Mouse (Mus musculus): Measurements from ENCODE around the gene Gm45140. TPM values are rescaled to one million over a fixed set of nuclear protein-coding genes. Genes with fewer than 3 reads are reported as not detected.

The Gm45140 gene
- polyA plus RNA-seq, 1 experiment: 0.16 TPM

DNA sequence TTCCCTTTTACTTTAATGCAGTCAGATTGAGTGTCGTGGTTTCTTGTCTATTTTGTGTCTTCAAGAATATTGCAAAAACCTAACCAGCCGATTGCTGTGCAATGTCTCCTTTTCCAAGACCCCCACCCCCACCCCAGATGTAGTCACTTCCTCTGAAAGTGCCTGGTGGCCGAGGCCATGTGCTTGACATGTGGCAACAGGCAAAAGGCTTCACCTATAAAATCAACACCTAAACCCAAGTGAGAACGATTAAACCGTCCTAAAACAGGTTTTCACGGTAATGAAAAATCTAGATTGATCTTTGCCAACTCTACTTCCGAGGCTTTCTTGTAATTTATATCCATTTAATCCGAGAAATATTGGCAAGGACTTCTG, 14.2 kb upstream of the Gm45140 start:
- under 1% methylated on average over 8 of the region's 8 CpGs for WGBS

DNA sequence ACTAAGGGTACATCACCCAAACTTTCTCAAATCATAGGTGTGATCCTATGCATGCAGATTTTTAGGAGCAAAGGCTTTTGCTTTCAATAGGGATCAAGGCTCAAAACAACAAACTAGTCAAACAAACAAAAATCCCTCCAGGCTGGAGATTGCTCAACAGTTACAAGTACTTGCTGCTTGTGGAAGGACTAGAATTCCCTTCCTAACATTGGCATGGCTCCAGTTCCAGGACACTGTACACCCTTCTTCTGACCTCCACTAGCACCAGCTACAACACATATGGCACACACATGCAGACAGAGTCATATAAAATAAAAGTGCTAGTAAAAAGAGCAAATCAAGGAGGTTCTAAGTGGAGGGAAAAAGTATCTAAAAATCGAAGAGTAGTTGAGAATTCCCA, 11.2 kb upstream of the Gm45140 start:
- 32% methylated on average over 1 of the region's 1 CpGs for WGBS
- no peak for DNase-seq (ENCODE audit: low read depth, low spot score)

More for the DNA sequence above, 14.2 kb upstream of the Gm45140 start:
- no peak for DNase-seq (ENCODE audit: low read depth, low spot score)

DNA sequence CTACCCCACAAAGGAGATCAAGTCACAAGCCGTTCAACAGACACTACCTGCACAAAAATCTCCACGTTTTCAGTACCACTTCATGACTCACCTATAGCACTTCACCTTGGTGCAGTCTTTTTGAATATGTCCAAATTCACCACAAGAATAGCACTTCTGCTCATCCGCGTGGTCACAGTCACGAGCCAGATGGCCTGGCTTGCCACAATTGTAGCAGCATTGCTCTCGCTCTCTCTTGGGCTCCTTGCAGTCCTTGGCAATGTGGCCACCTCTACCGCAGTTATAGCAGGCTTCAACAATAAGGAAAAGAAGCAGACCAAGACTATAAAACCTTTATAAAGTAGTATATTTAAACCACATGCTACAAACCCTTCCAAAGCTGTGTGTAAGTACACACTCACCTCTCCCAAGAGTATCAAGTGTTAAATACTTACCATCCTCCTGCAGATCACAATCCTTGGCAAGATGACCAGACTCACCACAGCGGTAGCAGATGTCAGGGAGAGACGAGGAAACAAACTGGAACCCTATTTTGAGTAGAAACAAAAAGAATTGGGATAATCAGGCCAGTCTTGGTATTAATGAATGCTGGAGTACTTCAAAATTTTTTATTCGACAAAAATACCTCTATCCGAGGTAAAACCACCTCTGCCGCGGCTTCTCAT, 9.6 kb upstream of the Gm45140 start:
- 82% methylated on average over 13 of the region's 13 CpGs for WGBS
- DNase-seq (ENCODE audit: low read depth, low spot score): no peak

DNA sequence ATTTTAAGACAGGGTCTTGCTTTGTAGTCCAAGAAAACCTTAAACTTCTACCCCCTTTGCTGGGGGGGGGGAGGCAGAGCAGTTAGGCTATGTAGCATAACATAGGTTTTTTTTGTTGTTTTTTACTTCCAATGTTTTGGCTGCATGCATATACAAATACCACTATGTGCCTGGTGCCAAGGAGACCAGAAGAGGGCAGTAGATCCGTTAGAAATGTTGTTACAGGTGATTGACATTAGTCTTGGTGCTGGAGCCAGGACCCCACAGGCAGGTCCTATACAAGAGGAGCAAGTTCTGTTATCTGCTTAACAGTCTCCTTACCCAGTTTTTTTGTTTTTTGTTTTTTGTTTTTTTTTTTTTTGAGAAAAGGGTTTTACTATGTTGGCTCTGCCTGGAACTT, 6.7 kb upstream of the Gm45140 start:
- DNase-seq (ENCODE audit: low read depth, low spot score): no peak

DNA sequence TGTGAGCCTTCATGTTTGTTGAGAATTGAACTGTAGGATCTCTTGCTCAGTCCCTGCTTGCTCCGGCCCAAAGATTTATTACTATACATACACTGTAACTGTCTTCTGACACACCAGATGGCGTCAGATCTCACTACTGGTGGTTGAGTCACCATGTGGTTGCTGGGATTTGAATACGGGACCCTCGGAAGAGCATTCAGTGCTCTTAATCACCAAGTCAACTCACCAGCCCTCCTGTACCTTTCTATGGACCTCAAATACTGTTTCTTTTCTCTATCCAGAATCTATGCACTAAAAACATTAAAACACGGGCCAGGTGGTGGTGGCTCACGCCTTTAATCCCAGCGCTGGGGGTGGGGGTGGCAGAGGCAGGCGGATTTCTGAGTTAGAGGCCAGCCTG, 6.0 kb upstream of the Gm45140 start:
- 68% methylated on average over 8 of the region's 8 CpGs for WGBS
- no peak for DNase-seq (ENCODE audit: low read depth, low spot score)

More for the DNA sequence above, 6.7 kb upstream of the Gm45140 start:
- WGBS: 8% methylated on average over 1 of the region's 1 CpGs

DNA sequence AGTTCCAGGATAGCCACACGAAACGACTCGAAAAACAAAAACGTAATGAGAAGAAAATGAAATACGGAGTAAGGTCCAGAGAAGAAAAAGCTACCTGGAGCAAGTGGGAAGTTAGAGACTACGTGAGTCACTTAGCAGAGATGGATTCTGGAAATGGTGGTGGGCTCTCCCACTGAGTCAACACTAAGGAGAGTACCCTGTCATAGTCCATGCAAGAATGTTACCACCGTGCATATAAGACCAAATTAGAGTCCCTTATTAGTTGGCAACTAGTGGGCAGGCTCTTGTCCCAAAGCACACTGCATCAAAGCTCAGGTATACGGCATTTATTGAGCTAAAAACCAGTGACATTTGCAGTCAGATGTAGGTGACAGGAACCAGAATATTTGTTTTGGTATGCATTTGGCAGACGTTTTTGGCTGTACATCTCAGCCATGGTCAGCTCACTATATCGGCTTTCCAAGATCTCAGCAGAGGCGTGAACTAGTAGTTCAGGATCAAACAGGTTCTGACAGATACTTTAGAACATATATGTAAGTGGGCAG, 4.3 kb upstream of the Gm45140 start:
- WGBS: 42% methylated on average over 11 of the region's 11 CpGs
- no peak for DNase-seq (ENCODE audit: low read depth, low spot score)

DNA sequence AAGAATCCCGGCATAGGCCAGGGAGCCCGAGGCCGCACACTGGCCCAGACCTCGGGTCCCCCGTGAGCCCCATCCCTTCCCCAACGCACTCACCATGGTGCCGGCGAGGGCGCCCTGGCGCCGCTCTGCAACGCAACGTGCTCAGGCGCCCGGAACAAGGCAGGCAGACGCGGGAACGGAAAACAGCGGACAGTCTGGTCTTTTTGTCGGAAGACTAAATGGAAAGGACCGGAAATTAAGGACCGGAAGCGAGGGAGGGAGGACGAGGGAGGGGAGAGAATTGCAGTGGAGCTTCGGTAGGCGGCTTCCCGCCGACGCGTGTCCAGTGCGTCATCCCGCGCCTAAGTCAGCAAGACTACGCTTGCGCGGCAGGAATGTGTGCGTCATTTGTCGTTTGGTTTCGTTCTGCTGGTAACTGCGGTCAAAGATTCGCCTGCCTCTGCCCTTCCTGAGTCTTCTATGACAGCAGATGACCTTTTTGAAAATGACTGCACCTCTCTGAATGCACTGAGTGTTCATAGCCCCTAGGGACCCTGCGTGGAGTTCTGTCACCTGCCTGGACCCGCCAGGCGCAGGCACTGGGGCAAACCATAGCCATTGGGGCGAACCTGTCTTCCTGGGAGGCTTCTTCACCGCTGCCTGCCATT, 3.1 kb upstream of the Gm45140 start, which contains the start of gene Isy1:
Gene Isy1 (minus strand): TSS at position 248 of the 647 bp plus-strand sequence.
- WGBS: under 1% methylated on average over 46 of the region's 46 CpGs
- DNase-seq (ENCODE audit: low read depth, low spot score): peak; percentile 95

DNA sequence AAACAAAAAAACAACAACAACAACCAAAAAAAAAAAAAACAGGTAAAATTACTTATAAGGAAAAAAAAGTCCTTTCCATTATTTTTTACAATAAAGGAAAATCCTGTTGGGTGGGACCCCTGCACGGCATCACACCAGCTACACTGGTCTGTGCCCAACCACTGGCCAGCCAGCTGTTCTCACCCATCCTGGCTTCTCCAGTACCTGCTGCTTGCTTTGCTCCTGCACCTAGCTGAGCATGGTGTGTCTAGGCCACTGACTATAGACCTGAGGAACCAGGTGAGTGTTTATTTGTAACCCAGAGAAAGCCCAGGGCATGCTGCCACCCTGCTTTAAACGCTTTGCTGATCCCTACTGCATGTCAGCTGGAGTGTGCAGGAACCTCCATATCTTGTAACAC, 15.2 kb downstream of the Gm45140 start:
- WGBS: 94% methylated on average over 2 of the region's 2 CpGs

DNA sequence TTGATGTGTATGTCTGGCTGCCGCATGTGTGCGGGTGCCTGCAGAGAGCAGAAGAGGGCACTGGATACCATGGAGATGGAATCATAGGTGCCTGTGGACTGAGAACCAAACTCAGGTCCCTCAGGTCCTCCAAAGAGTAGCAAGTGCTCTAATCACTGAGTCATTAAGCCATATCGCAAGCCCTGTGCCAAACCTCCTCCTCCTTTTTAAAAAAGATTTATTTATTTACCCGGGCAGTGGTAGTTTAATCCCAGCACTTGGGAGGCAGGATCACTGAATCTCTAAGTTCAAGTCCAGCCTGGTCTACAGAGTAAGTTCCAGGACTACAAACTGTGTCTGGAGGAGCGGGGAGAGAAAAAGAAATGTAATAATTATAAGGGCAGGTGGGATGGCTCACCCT, 21.1 kb downstream of the Gm45140 start:
- DNase-seq (ENCODE audit: low read depth, low spot score): no peak
- 88% methylated on average over 5 of the region's 5 CpGs for WGBS

More for the DNA sequence above, 15.2 kb downstream of the Gm45140 start:
- DNase-seq (ENCODE audit: low read depth, low spot score): no peak

DNA sequence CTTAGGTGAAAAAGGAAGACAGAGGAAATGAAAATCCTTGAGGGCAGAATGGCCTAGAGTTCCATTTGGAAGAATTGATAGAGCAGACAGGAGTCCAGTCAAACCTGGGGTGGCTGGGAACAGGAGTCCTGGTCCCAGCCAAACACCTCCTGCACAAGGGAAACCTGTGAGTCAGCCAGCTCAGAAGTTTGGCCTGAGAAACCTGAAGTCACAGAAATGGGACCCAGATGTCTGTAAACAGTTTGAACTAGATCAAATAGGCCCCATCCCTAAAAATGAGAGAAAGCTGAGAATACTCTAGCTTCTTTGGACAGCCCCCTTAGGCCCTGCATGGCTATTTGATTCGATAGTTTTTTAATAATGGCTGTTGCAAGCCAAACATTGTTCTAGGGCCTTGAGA, 22.9 kb downstream of the Gm45140 start:
- no peak for DNase-seq (ENCODE audit: low read depth, low spot score)
- WGBS: 89% methylated on average over 1 of the region's 1 CpGs

DNA sequence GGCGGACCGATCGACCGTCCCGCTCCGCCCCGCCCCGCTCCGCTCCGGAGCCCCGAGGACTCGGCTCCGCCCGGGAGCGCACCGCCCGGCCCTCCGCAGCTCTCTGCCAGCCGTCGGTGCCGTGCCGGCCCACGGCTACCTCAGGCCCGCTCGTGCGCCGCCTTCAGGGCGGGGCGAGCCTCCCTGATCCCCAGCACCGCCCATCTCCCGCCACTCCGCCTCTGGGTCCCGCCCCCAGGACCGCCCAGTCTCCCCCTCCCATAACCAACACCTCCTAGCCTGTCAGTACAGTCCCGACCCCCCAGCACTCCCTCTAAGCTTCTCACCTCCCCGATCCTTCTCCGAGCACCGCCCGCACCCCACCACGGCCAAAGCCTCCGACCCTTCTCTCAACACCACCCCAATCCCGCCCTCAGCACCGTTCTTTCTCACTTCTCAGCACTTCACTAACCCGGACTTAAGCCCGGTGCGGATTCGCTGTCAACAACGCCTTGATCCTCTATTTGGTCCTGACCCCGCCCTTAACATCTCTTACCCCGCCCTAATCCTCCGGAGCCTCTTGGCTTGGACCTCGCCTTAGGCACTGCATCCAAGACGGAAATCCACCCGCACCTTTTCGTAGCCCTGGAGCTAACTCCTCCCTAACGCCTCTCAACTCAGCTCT, 23.8 kb downstream of the Gm45140 start, which contains the start of gene Rab43:
Gene Rab43 (minus strand): TSS at position 490 of the 664 bp plus-strand sequence.
- peak; percentile 79 for DNase-seq (ENCODE audit: low read depth, low spot score)
- under 1% methylated on average over 56 of the region's 56 CpGs for WGBS

DNA sequence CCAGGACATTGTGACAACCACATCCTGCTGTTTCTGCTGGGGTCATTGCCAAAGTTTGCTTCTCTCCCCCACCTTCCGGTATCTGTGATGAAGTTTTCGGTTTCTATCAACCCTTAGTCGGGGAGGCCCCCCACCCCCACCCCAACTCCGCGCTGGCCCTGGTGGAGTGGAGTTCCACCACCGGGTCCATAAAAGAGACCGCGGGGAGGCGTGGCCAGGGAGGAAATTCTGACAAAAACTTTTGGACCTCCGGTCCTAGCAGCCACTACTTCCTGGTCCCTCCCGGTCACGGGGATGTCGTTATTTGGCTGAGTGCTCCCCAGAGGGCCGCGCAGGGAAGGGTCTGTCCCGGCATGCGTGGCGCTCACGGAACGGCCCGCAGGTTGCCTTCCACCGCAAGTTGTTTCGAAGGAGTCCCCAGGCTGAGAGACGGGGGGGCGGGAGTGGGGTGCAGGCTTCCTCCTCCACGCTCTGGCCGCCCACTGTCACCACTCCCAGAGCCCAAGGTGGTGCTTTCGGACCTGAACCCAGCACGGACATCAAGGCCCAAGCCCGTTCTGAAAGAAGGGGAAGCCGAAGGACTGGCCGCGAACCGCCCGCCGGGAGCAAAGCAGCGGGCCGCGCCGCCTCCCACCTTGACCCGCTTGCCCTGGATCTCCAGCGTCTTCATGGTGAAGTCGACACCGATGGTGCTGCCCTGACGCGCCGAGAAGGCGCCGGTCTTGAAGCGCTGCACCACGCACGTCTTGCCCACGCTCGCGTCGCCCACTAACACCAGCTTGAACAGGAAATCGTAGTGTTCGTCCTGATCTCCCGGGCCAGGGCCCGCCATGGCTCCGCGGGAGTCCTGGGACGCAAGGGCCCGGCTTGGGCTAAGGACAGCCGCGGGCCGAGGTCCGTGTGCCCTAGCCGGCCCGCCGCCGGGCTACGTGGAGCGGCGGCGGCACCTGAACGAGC, 24.6 kb downstream of the Gm45140 start:
- WGBS: 1% methylated on average over 77 of the region's 77 CpGs
- no peak for DNase-seq (ENCODE audit: low read depth, low spot score)

DNA sequence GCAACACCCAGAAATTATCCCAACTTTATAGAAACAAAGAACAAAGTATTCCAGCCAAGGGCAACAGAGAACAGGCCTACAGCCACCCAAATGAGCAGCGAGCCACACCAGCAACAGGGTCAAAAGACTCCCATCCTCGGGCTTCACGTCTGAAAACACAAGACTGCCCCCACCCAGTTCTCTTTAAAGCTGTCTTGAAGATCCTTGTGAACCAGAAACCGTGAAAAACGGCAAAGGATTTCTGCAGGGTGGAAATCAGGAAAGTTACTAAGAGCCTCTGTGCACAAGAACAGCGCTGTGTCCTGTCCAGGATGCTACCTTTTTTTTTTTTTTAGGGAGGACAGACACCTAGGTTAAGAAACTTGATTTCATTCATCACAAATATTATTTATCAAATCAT, 25.3 kb downstream of the Gm45140 start:
- DNase-seq (ENCODE audit: low read depth, low spot score): no peak
- 10% methylated on average over 6 of the region's 6 CpGs for WGBS

DNA sequence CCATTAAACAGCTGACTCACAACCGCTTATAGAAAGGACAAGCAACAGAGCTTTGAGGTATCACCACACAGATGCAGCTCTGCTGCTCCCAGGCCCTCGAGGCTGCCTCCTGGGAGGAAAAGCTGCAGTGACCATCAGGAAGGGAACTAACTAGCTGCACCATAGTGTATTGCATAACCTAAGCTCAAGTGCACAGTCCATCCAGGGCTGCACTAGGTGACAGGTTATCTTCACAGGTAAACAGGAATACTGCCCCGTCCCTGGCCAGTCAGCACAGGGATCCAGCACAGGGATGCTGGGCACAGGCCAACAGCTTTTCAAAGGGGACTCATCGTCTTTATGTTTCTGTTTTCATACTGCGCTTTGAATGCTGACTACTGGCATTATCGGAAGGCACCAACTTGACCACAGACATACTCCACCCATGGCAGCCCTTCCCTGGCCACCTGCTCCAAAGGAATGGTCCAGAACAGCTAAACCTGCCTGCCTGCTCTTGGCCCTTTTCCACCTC, 25.9 kb downstream of the Gm45140 start:
- WGBS: 22% methylated on average over 6 of the region's 6 CpGs

DNA sequence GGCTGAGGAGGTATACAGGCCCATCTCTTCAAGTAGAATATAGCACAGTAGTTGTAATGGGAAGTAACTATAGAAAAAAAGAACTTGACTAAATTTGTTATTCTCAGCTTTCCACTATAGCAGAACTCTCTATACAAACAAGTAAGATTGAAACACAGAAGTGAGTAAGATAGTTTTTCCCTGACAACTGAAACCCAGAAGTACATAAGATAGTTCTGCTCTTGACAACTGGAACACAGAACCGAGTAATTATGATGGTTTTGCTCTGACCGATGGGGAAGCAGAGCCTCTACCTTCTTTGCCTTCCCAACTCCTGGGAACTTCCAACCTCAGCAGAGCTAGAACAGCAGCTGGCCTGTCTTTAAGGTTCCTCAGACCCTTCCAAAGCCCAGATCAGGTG, 26.5 kb downstream of the Gm45140 start:
- DNase-seq (ENCODE audit: low read depth, low spot score): no peak
- WGBS: 28% methylated on average over 2 of the region's 2 CpGs

More for the DNA sequence above, 25.9 kb downstream of the Gm45140 start:
- no peak for DNase-seq (ENCODE audit: low read depth, low spot score)

DNA sequence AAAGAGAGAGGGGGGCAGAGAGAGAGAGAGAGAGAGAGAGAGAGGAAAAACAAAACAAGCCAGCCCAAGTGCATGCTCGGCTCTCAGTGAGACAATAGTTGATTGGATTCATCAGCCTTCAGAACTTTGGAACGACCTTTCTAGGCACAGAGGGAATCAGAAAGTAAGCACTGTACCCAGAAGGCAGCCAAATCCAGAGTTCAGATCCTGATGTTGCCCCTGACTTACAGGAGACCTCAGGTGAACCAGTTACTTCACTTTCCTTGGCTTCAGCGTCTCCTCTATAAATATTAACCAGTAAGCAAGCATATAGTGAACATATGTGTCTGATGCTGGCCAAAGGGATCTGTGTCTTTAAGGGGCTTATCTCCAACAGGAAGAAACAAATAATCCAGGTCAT, 27.1 kb downstream of the Gm45140 start:
- no peak for DNase-seq (ENCODE audit: low read depth, low spot score)
- 25% methylated on average over 3 of the region's 3 CpGs for WGBS

DNA sequence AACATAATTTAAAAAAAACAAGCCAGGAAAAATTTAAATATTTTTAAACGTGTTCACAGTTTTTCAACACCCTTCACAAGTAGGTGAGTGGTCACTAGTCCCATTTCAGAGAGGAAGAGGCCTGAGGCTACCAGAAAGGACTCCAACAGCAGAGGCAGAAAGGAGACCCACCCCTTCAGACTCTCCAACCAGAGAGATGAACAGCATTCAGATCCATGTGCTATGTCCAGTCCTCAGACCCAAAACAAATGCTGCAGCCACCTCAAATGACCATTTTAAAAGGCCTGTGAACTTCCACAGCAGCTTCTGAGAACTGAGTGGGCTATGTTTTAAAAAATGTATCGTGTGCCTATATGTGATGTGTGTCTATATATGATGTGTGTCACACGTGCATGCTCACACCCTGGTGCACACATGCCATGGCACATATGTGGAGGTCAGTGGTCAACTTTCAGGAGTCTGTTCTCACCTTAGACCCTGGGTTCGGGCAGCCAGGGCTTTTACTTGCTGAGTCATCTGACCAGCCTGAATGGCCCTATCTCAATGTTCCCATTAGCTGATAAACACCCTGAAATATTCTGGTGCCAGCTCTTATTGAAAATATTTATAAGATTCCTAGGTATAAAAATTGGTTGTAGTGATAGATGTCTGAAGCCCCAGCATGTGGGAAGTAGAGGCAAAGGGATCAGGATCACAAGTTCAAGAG, 27.7 kb downstream of the Gm45140 start:
- WGBS: 55% methylated on average over 4 of the region's 4 CpGs
- no peak for DNase-seq (ENCODE audit: low read depth, low spot score)

DNA sequence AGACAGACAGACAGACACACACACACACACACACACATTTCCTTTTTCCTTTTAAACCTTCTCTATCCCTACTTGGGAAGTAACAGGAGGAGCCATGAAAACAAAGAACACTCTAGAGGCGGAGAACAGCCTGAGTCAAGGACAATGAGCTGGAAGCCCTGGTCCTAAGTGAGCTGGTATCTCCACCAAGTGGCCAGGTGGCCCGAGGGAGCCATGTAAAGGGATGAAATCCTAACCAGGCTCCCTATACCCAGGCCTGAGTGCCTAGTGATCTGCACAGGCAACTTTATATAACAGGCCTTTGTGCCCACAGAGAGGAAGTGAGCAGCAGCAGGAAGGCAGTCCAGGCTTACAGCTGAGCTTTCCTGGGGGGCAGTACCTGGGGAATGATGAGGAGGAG, 28.7 kb downstream of the Gm45140 start:
- WGBS: 30% methylated on average over 2 of the region's 2 CpGs
- no peak for DNase-seq (ENCODE audit: low read depth, low spot score)

DNA sequence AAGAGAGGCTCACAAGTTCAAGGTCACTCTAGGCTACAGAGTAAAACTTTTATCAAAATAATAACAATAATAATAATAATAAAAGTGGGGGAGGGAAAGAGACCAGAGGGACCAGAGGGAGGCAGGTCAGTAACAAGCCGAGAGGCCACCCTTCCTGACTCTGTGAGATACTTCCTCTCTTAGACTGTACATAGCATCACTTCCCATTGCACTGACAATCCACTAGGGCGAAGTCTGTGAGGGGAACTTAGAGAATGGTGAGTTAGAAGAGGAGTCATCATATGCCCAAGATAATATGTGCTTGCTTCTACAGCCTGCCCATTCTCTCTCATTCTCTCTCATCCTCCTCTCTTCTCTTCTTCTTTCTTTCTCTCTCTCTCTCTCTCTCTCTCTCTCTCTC, 29.6 kb downstream of the Gm45140 start:
- DNase-seq (ENCODE audit: low read depth, low spot score): no peak
- 63% methylated on average over 2 of the region's 2 CpGs for WGBS
